Comparison of ENCODE assay signal across 23 mouse cellular contexts in genomic region chr10:92930036-92930435, GRCm38 (mm10).
A peak's percentile ranks its signal among the peaks of the same experiment; 100 is the strongest.
DNase-seq lines count a peak whose midpoint lies in the region; ATAC-seq lines count a peak whose summit lies in the region.
"Had no signal": no experiment of that assay in that cellular context is flagged by ENCODE, and none has a peak within 500 bp of the region (broad histone marks: within the 10 kb centered on the region; RNA-seq: fewer than 3 reads in every experiment).

No protein-coding gene starts in this region.

- intact Hi-C loops in left cerebral cortex, postnatal 4 days (cut with DNase I) = no loop called here

- H3K9me3 ChIP-seq in embryonic facial prominence, embryonic 14.5 days (ENCODE audit: control insufficient read depth, low read length) = no peaks in the 10 kb centered on the region
- H3K9me3 ChIP-seq in embryonic facial prominence, embryonic 10.5 days = no peaks in the 10 kb centered on the region
- H3K9me3 ChIP-seq in heart, embryonic 11.5 days (replicated peaks; ENCODE audit: control insufficient read depth, low read length) = no peaks in the 10 kb centered on the region
- H3K9me3 ChIP-seq in midbrain, embryonic 11.5 days (ENCODE audit: control insufficient read depth, low read length) = no peaks in the 10 kb centered on the region
- H3K9me3 ChIP-seq in midbrain, embryonic 14.5 days (ENCODE audit: control insufficient read depth, low read length) = no peaks in the 10 kb centered on the region
- H3K9me3 ChIP-seq: embryonic facial prominence, embryonic 13.5 days; forebrain, embryonic 13.5 days; forebrain, embryonic 15.5 days had no signal

- peak; percentile 56 for DNase-seq in embryonic facial prominence, embryonic 14.5 days (ENCODE audit: low spot score)
- no peak for DNase-seq in embryonic facial prominence, embryonic 10.5 days (ENCODE audit: low spot score)
- peak; percentile 17 for DNase-seq in heart, postnatal 4 days
- peak; percentile 12 for DNase-seq in midbrain, embryonic 11.5 days (ENCODE audit: low spot score, missing footprints)
- DNase-seq in midbrain, embryonic 14.5 days = no peak
- peak; percentile 28 for DNase-seq in adipocyte (ENCODE audit: low spot score)
- DNase-seq in left cerebral cortex, postnatal 4 days = no peak
- DNase-seq: adrenal gland, adult 2 months; adrenal gland, postnatal 10 days; adrenal gland, postnatal 25 days; cerebellum, adult 11 months; cerebellum, adult 18-20 months; cerebellum, adult 8-10 months; cerebellum, adult 9-11 months; cerebellum, postnatal 14 days; cerebellum, postnatal 36 days; forebrain, postnatal 0 days had no signal

- H3K27me3 ChIP-seq in embryonic facial prominence, embryonic 14.5 days (replicated peaks; ENCODE audit: control insufficient read depth, insufficient read depth, low read length) = no peaks in the 10 kb centered on the region
- H3K27me3 ChIP-seq in embryonic facial prominence, embryonic 10.5 days (replicated peaks; ENCODE audit: low read depth, poor library complexity, severe bottlenecking) = no peaks in the 10 kb centered on the region
- H3K27me3 ChIP-seq in heart, embryonic 11.5 days (ENCODE audit: control insufficient read depth, insufficient read depth, low read length) = no peaks in the 10 kb centered on the region
- H3K27me3 ChIP-seq in midbrain, embryonic 11.5 days (ENCODE audit: control insufficient read depth, insufficient read depth, low read length) = no peaks in the 10 kb centered on the region
- H3K27me3 ChIP-seq in midbrain, embryonic 14.5 days (ENCODE audit: control insufficient read depth, insufficient read depth, low read length) = no peaks in the 10 kb centered on the region
- H3K27me3 ChIP-seq: embryonic facial prominence, embryonic 13.5 days; forebrain, embryonic 13.5 days; forebrain, embryonic 15.5 days; Patski had no signal

- H3K4me1 ChIP-seq in embryonic facial prominence, embryonic 14.5 days (ENCODE audit: control insufficient read depth, insufficient read depth, low read length) = no peaks in the 10 kb centered on the region
- H3K4me1 ChIP-seq in embryonic facial prominence, embryonic 10.5 days = no peaks in the 10 kb centered on the region
- H3K4me1 ChIP-seq in heart, embryonic 11.5 days (ENCODE audit: control insufficient read depth, insufficient read depth, low read length) = peaks cover 5% of the 10 kb centered on the region; the same call in 1 of the 2 replicates
- H3K4me1 ChIP-seq in midbrain, embryonic 11.5 days (ENCODE audit: control insufficient read depth, insufficient read depth, low read length) = no peaks in the 10 kb centered on the region
- no peaks in the 10 kb centered on the region for H3K4me1 ChIP-seq in midbrain, embryonic 14.5 days (ENCODE audit: control insufficient read depth, insufficient read depth, low read length)
- H3K4me1 ChIP-seq: embryonic facial prominence, embryonic 13.5 days; forebrain, embryonic 13.5 days; forebrain, embryonic 15.5 days had no signal

- H3K4me3 ChIP-seq in embryonic facial prominence, embryonic 14.5 days (ENCODE audit: low read depth, low read length) = no peak overlapping the region
- H3K4me3 ChIP-seq in embryonic facial prominence, embryonic 10.5 days = no peak overlapping the region
- H3K4me3 ChIP-seq in heart, embryonic 11.5 days (ENCODE audit: low read depth, low read length) = no peak overlapping the region
- H3K4me3 ChIP-seq in midbrain, embryonic 11.5 days (ENCODE audit: low read depth, low read length) = no peak overlapping the region
- no peak overlapping the region for H3K4me3 ChIP-seq in midbrain, embryonic 14.5 days (replicated peaks; ENCODE audit: low read depth, low read length)
- H3K4me3 ChIP-seq: embryonic facial prominence, embryonic 13.5 days; forebrain, embryonic 13.5 days; forebrain, embryonic 15.5 days had no signal

- ATAC-seq in embryonic facial prominence, embryonic 14.5 days (ENCODE audit: low read depth) = no peak
- no peak for ATAC-seq in heart, embryonic 11.5 days (replicated peaks; ENCODE audit: insufficient number of reproducible peaks, low FRiP score, low TSS enrichment)
- no peak for ATAC-seq in midbrain, embryonic 11.5 days (ENCODE audit: low FRiP score)
- no peak for ATAC-seq in midbrain, embryonic 14.5 days (ENCODE audit: low FRiP score, low TSS enrichment)
- ATAC-seq: activated CD4-positive, CD25-positive, alpha-beta regulatory T cell, adult 4 months; forebrain, embryonic 13.5 days; forebrain, embryonic 15.5 days; forebrain, postnatal 0 days; Patski had no signal

- no peak overlapping the region for H3K4me2 ChIP-seq in embryonic facial prominence, embryonic 14.5 days (ENCODE audit: low read depth, low read length)
- H3K4me2 ChIP-seq in heart, embryonic 11.5 days = no peak overlapping the region
- no peak overlapping the region for H3K4me2 ChIP-seq in midbrain, embryonic 11.5 days
- H3K4me2 ChIP-seq in midbrain, embryonic 14.5 days (ENCODE audit: low read length) = no peak overlapping the region
- H3K4me2 ChIP-seq: embryonic facial prominence, embryonic 13.5 days; forebrain, embryonic 13.5 days; forebrain, embryonic 15.5 days had no signal

- H3K9ac ChIP-seq in embryonic facial prominence, embryonic 14.5 days (ENCODE audit: low read depth, low read length) = no peak overlapping the region
- H3K9ac ChIP-seq in heart, embryonic 11.5 days (ENCODE audit: low read depth, low read length) = no peak overlapping the region
- H3K9ac ChIP-seq in midbrain, embryonic 11.5 days (ENCODE audit: low read length) = no peak overlapping the region
- no peak overlapping the region for H3K9ac ChIP-seq in midbrain, embryonic 14.5 days (replicated peaks; ENCODE audit: low read length)
- H3K9ac ChIP-seq: embryonic facial prominence, embryonic 13.5 days; forebrain, embryonic 13.5 days; forebrain, embryonic 15.5 days; forebrain, postnatal 0 days had no signal

- H3K27ac ChIP-seq in embryonic facial prominence, embryonic 14.5 days (replicated peaks; ENCODE audit: low read depth, low read length) = no peak overlapping the region
- no peak overlapping the region for H3K27ac ChIP-seq in embryonic facial prominence, embryonic 10.5 days (replicated peaks)
- H3K27ac ChIP-seq in heart, embryonic 11.5 days (ENCODE audit: low read depth, low read length) = no peak overlapping the region
- H3K27ac ChIP-seq in midbrain, embryonic 11.5 days (ENCODE audit: low read depth, low read length) = no peak overlapping the region
- no peak overlapping the region for H3K27ac ChIP-seq in midbrain, embryonic 14.5 days (replicated peaks; ENCODE audit: low read depth, low read length)
- H3K27ac ChIP-seq: embryonic facial prominence, embryonic 13.5 days; forebrain, embryonic 13.5 days; forebrain, embryonic 15.5 days had no signal

- 8% methylated on average over 1 of the region's 1 CpGs for WGBS in embryonic facial prominence, embryonic 14.5 days
- WGBS in embryonic facial prominence, embryonic 10.5 days = 44% methylated on average over 1 of the region's 1 CpGs
- 61% methylated on average over 1 of the region's 1 CpGs for whole genome bisulfite sequencing in heart, embryonic 11.5 days (ENCODE audit: insufficient replicate concordance)
- 74% methylated on average over 1 of the region's 1 CpGs for WGBS in midbrain, embryonic 11.5 days
- 83% methylated on average over 1 of the region's 1 CpGs for WGBS in midbrain, embryonic 14.5 days

- H3K36me3 ChIP-seq in embryonic facial prominence, embryonic 14.5 days (ENCODE audit: control insufficient read depth, insufficient read depth, low read length) = no peaks in the 10 kb centered on the region
- no peaks in the 10 kb centered on the region for H3K36me3 ChIP-seq in embryonic facial prominence, embryonic 10.5 days (replicated peaks)
- H3K36me3 ChIP-seq in heart, embryonic 11.5 days (ENCODE audit: control insufficient read depth, insufficient read depth, low read length) = no peaks in the 10 kb centered on the region
- no peaks in the 10 kb centered on the region for H3K36me3 ChIP-seq in midbrain, embryonic 11.5 days (ENCODE audit: control insufficient read depth, insufficient read depth, low read length)
- no peaks in the 10 kb centered on the region for H3K36me3 ChIP-seq in midbrain, embryonic 14.5 days (ENCODE audit: control insufficient read depth, insufficient read depth, low read length)
- H3K36me3 ChIP-seq: embryonic facial prominence, embryonic 13.5 days; forebrain, embryonic 15.5 days had no signal

Comparison
In these comparisons a context has a peak if more than half of its experiments do, and no peak if none do; other contexts are left out.
1. DNase-seq: peak in embryonic facial prominence, embryonic 14.5 days (single experiment), heart, postnatal 4 days (single experiment), midbrain, embryonic 11.5 days (single experiment) and adipocyte (single experiment); none in embryonic facial prominence, embryonic 10.5 days (single experiment), midbrain, embryonic 14.5 days (single experiment) and left cerebral cortex, postnatal 4 days (single experiment).